Mouse (Mus musculus): ENCODE measurements around the gene Gm17018. TPM values are rescaled to one million over a fixed set of nuclear protein-coding genes. Genes with fewer than 3 reads are reported as not detected.

The Gm17018 gene
- 10 to 100 TPM; 15.2 to 17.7 TPM for total RNA-seq (2023)

DNA sequence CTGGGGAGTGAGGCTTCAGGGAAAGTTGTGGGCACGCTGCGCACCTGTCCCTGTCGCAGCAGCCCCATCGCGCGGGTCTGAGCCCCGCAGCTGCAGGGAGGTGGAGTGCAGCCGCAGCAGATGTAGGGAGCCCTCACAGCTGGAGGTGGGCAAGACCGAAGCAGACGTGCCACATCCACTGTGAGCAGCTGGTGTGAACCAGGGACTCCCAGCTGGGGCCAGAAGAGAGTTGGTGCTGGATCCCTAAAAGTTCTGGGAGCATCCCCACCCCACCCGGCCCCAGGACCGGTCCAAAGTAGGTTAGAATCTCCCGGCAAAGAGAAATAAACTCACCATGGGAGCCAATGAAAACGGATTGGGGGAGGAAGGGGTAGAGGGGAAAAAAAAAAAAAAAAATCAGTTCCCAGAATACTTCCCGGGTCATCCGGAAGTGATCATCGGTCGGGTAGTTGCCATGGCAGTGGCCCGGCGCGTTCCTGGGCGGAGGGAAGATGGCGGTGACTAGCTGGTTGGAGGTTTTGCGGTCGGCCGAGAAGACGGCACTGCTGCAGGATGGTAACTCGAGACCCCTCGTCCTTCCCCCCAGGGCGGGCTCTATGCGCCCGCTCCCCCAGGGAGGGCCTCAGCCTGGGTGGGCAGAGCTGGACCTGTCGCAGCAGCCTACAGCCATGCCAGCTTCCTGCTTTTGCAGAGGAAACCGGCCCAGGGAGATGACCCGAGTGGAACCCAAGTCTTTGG is at the start of gene Gm17018, which contains the start of gene Poll:
Gm17018 (plus strand) TSS at position 463 of the 738 bp plus-strand sequence.
Poll (minus strand) TSS at position 379 of the 738 bp plus-strand sequence.

Other genes starting within 250 kb of the Gm17018 start
- gene Btrc, start 196.9 kb upstream of the Gm17018 start, total RNA-seq (2023) = 10 to 100 TPM; 33.9 to 36.7 TPM
- 10 to 100 TPM; 12.4 to 13.4 TPM for gene Poll, start 84 bp upstream of the Gm17018 start, total RNA-seq (2023)
- gene Fbxw4, start 99.7 kb downstream of the Gm17018 start, total RNA-seq (2023) = 10 to 100 TPM; 55.7 to 56.5 TPM
- not detected for gene Fgf8, start 182.3 kb downstream of the Gm17018 start, total RNA-seq (2023)
- 10 to 100 TPM; 32.9 to 37.9 TPM for gene Npm3, start 189.0 kb downstream of the Gm17018 start, total RNA-seq (2023)
- gene Mgea5, start 223.2 kb downstream of the Gm17018 start, total RNA-seq (2023) = 100 to 1,000 TPM; 216 to 235 TPM

Data from B cell, adult 67 days (primary cell).